ENCODE assay signal across 9 mouse cellular contexts in genomic region chr2:27120241-27120641, GRCm38 (mm10). TPM values are rescaled to one million over a fixed set of nuclear protein-coding genes. Genes with fewer than 3 reads are reported as not detected.
A peak's percentile ranks its signal among the peaks of the same experiment; 100 is the strongest.
DNase-seq lines count a peak whose midpoint lies in the region; ATAC-seq and TF ChIP-seq lines count a peak whose summit lies in the region.
"Had no signal": no experiment of that assay in that cellular context is flagged by ENCODE, and none has a peak within 500 bp of the region (broad histone marks: within the 10 kb centered on the region; RNA-seq: fewer than 3 reads in every experiment).

No protein-coding gene starts in this region.

- DNase-seq in frontal cortex, postnatal 25 days (ENCODE audit: low spot score in 2 of 2), result no peak
- DNase-seq in gastrocnemius, postnatal 25 days, result peak; percentile 82
- DNase-seq in lung, adult 18-20 months, result peak; percentile 38 to 47
- DNase-seq in spleen, adult 18-20 months, result no peak
- DNase-seq in midbrain, embryonic 11.5 days (ENCODE audit: low spot score, missing footprints), result no peak

- no peak overlapping the region for H3K4me2 ChIP-seq in neural tube, embryonic 15.5 days
- H3K4me2 ChIP-seq in midbrain, embryonic 11.5 days, result no peak overlapping the region

- peaks cover 23% of the 10 kb centered on the region for H3K4me1 ChIP-seq in E14TG2a.4 (replicated peaks; ENCODE audit: low read depth, low read length)
- peaks cover 41% of the 10 kb centered on the region for H3K4me1 ChIP-seq in neural tube, embryonic 15.5 days
- H3K4me1 ChIP-seq in midbrain, embryonic 11.5 days (ENCODE audit: control insufficient read depth, insufficient read depth, low read length), result peaks cover 7% of the 10 kb centered on the region

- 0 out of 2 replicates have a peak overlapping the region, but pooled peaks have one; percentile 7 for H3K4me3 ChIP-seq in E14TG2a.4 (replicated peaks; ENCODE audit: low read length)
- H3K4me3 ChIP-seq in neural tube, embryonic 15.5 days (replicated peaks), result no peak overlapping the region
- no peak overlapping the region for H3K4me3 ChIP-seq in midbrain, embryonic 11.5 days (ENCODE audit: low read depth, low read length)

- H3K9me3 ChIP-seq in E14TG2a.4 (ENCODE audit: low read length), result no peaks in the 10 kb centered on the region
- H3K9me3 ChIP-seq in neural tube, embryonic 15.5 days (replicated peaks), result no peaks in the 10 kb centered on the region
- no peaks in the 10 kb centered on the region for H3K9me3 ChIP-seq in midbrain, embryonic 11.5 days (ENCODE audit: control insufficient read depth, low read length)

- H3K27me3 ChIP-seq in E14TG2a.4 (ENCODE audit: insufficient read depth, low read length), result peaks cover 8% of the 10 kb centered on the region; the same call in 1 of the 2 replicates
- 0 out of 2 replicates have a peak, but pooled peaks cover 2% of the 10 kb centered on the region for H3K27me3 ChIP-seq in neural tube, embryonic 15.5 days (replicated peaks)
- no peaks in the 10 kb centered on the region for H3K27me3 ChIP-seq in midbrain, embryonic 11.5 days (ENCODE audit: control insufficient read depth, insufficient read depth, low read length)

- H3K9ac ChIP-seq in neural tube, embryonic 15.5 days (replicated peaks), result no peak overlapping the region
- H3K9ac ChIP-seq in midbrain, embryonic 11.5 days (ENCODE audit: low read length), result no peak overlapping the region

- no peak overlapping the region for H3K27ac ChIP-seq in neural tube, embryonic 15.5 days (replicated peaks)
- no peak overlapping the region for H3K27ac ChIP-seq in midbrain, embryonic 11.5 days (ENCODE audit: low read depth, low read length)

- no peak for TF ChIP-seq CTCF in E14TG2a.4 (conservative IDR thresholded peaks at IDR 0.05; ENCODE audit: low read length)

- 0 out of 2 replicates have a peak, but pooled peaks have one; percentile 8 for ATAC-seq in frontal cortex, adult (ENCODE audit: low TSS enrichment)
- ATAC-seq in neural tube, embryonic 15.5 days (ENCODE audit: low FRiP score), result no peak
- no peak for ATAC-seq in midbrain, embryonic 11.5 days (ENCODE audit: low FRiP score)

- no peaks in the 10 kb centered on the region for H3K36me3 ChIP-seq in E14TG2a.4 (ENCODE audit: insufficient read depth, low read length)
- no peaks in the 10 kb centered on the region for H3K36me3 ChIP-seq in neural tube, embryonic 15.5 days
- H3K36me3 ChIP-seq in midbrain, embryonic 11.5 days (ENCODE audit: control insufficient read depth, insufficient read depth, low read length), result no peaks in the 10 kb centered on the region

- WGBS in neural tube, embryonic 15.5 days, result 56% methylated on average over 8 of the region's 8 CpGs
- WGBS in midbrain, embryonic 11.5 days, result 84% methylated on average over 8 of the region's 8 CpGs

RNA-seq across cellular contexts. Expression of gene Fam163b, which starts 22.1 kb away (rescaled TPM):
- total RNA-seq in gastrocnemius, postnatal 25 days (2021), result not detected
- 10.1 and 10.3 TPM in 2 replicates for polyA plus RNA-seq in neural tube, embryonic 15.5 days (2015; fragmentation: Nextera tagmentation; extraction: Ambion mirVana)
- polyA plus RNA-seq in midbrain, embryonic 11.5 days (2014; fragmentation: Nextera tagmentation; extraction: Ambion mirVana), result 0.10 and 0.15 TPM in 2 replicates
- total RNA-seq: common myeloid progenitor, adult 5-6 weeks had no signal

RNA-seq across cellular contexts. Expression of gene Adamtsl2, which starts 41.1 kb away (rescaled TPM):
- 1 to 10 TPM; 8.2 to 8.7 TPM for total RNA-seq in gastrocnemius, postnatal 25 days (2021)
- polyA plus RNA-seq in neural tube, embryonic 15.5 days (2015; fragmentation: Nextera tagmentation; extraction: Ambion mirVana), result 7.2 and 7.7 TPM in 2 replicates
- 3.9 and 5.9 TPM in 2 replicates for polyA plus RNA-seq in midbrain, embryonic 11.5 days (2014; fragmentation: Nextera tagmentation; extraction: Ambion mirVana)
- total RNA-seq: common myeloid progenitor, adult 5-6 weeks had no signal

RNA-seq across cellular contexts. Expression of gene Dbh, which starts 44.8 kb away (rescaled TPM):
- total RNA-seq in gastrocnemius, postnatal 25 days (2021), result not detected
- polyA plus RNA-seq in neural tube, embryonic 15.5 days (2015; fragmentation: Nextera tagmentation; extraction: Ambion mirVana), result 0.29 and 0.37 TPM in 2 replicates
- 0.48 TPM in 1 of 2 replicates, not detected in the other for polyA plus RNA-seq in midbrain, embryonic 11.5 days (2014; fragmentation: Nextera tagmentation; extraction: Ambion mirVana)
- total RNA-seq: common myeloid progenitor, adult 5-6 weeks had no signal

RNA-seq across cellular contexts. Expression of gene Mymk, which starts 48.3 kb away (rescaled TPM):
- 10 to 100 TPM in 1 of 2 experiments, 1 to 10 TPM in 1; 4.8 to 14.4 TPM for total RNA-seq in gastrocnemius, postnatal 25 days (2021)
- polyA plus RNA-seq in neural tube, embryonic 15.5 days (2015; fragmentation: Nextera tagmentation; extraction: Ambion mirVana), result 2.5 and 3.4 TPM in 2 replicates
- not detected in 2 replicates for polyA plus RNA-seq in midbrain, embryonic 11.5 days (2014; fragmentation: Nextera tagmentation; extraction: Ambion mirVana)
- total RNA-seq: common myeloid progenitor, adult 5-6 weeks had no signal

Comparison
In these comparisons a context has a peak if more than half of its experiments do, and no peak if none do; other contexts are left out.
1. DNase-seq: peak in gastrocnemius, postnatal 25 days (single experiment) and lung, adult 18-20 months (2 of 2); none in frontal cortex, postnatal 25 days (0 of 2), spleen, adult 18-20 months (0 of 2) and midbrain, embryonic 11.5 days (single experiment).